Mouse (Mus musculus) neural tube, embryonic 15.5 days (tissue): ENCODE measurements around the gene Naa38. TPM values are rescaled to one million over a fixed set of nuclear protein-coding genes. Genes with fewer than 3 reads are reported as not detected.

Source experiments
- ATAC-seq: fragments of 200-750 bp; cut with Nextera tagmentation; 2 replicates; pipeline ENCODE4 v1.8.0; 2017; ENCODE audit warnings: mild to moderate bottlenecking, moderate TSS enrichment, moderate library complexity; ENCODE audit not compliant: low FRiP score
- H3K27ac ChIP-seq: fragments of 300-500 bp; sonication (generic); replicated peaks from 2 replicates; pipeline ENCODE4 v1.5.1; 2015; ENCODE audit warnings: mild to moderate bottlenecking, inconsistent platforms
- H3K27me3 ChIP-seq: fragments of 300-500 bp; sonication (generic); replicated peaks from 2 replicates; pipeline ENCODE4 v1.6.1; 2015; ENCODE audit warnings: inconsistent platforms
- H3K36me3 ChIP-seq: fragments of 300-500 bp; sonication (generic); 2 replicates; pipeline ENCODE4 v1.6.1; 2015; ENCODE audit warnings: inconsistent platforms
- H3K4me1 ChIP-seq: fragments of 300-500 bp; sonication (generic); 2 replicates; pipeline ENCODE4 v1.6.1; 2015; ENCODE audit warnings: inconsistent platforms
- H3K4me2 ChIP-seq: fragments of 300-500 bp; sonication (generic); 2 replicates; pipeline ENCODE4 v1.6.1; 2015; ENCODE audit warnings: inconsistent platforms, mild to moderate bottlenecking, moderate library complexity
- H3K4me3 ChIP-seq: fragments of 300-500 bp; sonication (generic); replicated peaks from 2 replicates; pipeline ENCODE4 v1.5.1; 2015; ENCODE audit warnings: mild to moderate bottlenecking, inconsistent platforms
- H3K9ac ChIP-seq: fragments of 300-500 bp; sonication (generic); replicated peaks from 2 replicates; pipeline ENCODE4 v1.6.1; 2015; ENCODE audit warnings: mild to moderate bottlenecking, inconsistent platforms
- H3K9me3 ChIP-seq: fragments of 300-500 bp; sonication (generic); replicated peaks from 2 replicates; pipeline ENCODE4 v1.6.1; 2016; ENCODE audit warnings: inconsistent platforms
- WGBS: fragments of 180-500 bp; shearing (Covaris S2); methylation state at CpG from one replicate; pipeline ENCODE4 v1.1.7; 2015; ENCODE audit warnings: mixed read lengths; 5-methylcytosine and 5-hydroxymethylcytosine counted together
- polyA plus RNA-seq: library from polyadenylated mRNA; unstranded; fragments of >200 nt; fragmentation: Nextera tagmentation; extraction: Ambion mirVana; gene quantifications from 2 replicates; pipeline ENCODE4 v1.2.1, GENCODE M21; 2015

Naa38 gene
- polyA plus RNA-seq, 1 experiment from 2014 or later: 132 TPM

DNA sequence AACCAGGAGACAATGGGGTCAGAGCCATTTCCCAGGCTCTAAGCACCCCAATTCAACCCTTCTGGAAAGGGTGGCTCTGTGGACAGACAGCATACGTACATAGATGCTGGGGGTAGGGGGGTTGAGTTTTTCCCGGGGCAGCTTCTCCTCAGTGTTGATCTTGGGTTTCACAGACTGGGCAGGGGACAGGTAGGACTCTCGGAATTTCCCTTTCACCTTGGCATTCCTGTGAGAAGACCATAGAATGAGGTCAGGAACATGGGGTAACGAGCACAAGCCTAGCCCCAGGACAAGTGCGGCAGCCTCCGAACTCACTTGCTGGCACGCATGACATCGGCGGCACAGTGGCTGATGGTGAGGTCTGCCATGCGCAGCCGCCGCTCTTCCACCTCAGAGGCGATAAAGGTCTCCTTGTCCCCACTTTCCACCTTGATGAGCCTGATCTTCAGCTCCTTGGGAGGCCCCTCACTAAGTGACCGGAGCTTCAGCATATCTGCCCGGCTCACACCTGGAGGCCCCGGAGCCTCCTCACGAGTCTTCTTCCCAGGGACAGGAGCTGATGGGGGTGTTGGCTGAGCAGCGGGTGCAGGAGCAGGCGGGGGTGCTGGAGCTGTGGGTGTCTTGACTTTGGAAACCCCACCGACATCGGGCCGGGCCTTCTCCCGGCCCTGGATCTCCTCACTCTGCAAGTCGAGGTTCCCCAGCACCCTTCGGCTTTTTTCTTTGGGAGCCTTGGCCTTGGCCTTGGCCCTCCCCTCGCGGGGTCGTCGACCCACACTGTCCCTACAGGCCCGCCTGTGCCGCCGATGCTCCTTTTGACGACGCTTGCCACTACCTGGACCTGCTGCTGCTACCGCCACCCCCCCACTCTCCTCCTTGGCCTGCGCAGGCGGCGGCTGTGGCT is 8.7 kb downstream of the Naa38 start:
- WGBS: 92% methylated on average over 38 of the region's 38 CpGs
- no peak for ATAC-seq
- Histone ChIP-seq H3K4me2 (no peak overlapping the region), H3K27ac (0 out of 2 replicates have a peak overlapping the region, but pooled peaks have one; percentile 18), H3K9me3 (no peaks in the 10 kb centered on the region), H3K9ac (no peak overlapping the region), H3K27me3 (peaks cover 5% of the 10 kb centered on the region; the same call in 1 of the 2 replicates), H3K4me3 (no peak overlapping the region), H3K4me1 (peaks cover 28% of the 10 kb centered on the region), H3K36me3 (peaks cover 87% of the 10 kb centered on the region)

GRCm38 (mm10) chr11:69404595-69405396 is 9.5 kb downstream of the Naa38 start:
- Histone ChIP-seq H3K4me2 (no peak overlapping the region), H3K4me1 (peaks cover 36% of the 10 kb centered on the region), H3K36me3 (peaks cover 81% of the 10 kb centered on the region), H3K27me3 (peaks cover 5% of the 10 kb centered on the region; the same call in 1 of the 2 replicates), H3K9me3 (no peaks in the 10 kb centered on the region), H3K27ac (0 out of 2 replicates have a peak overlapping the region, but pooled peaks have one; percentile 18), H3K9ac (no peak overlapping the region), H3K4me3 (no peak overlapping the region)
- 93% methylated on average over 23 of the region's 24 CpGs for WGBS
- ATAC-seq: no peak

GRCm38 (mm10) chr11:69405397-69406200 is 10.3 kb downstream of the Naa38 start:
- H3K9me3 ChIP-seq: no peaks in the 10 kb centered on the region
- H3K4me1 ChIP-seq: peaks cover 44% of the 10 kb centered on the region
- WGBS: 90% methylated on average over 24 of the region's 24 CpGs
- H3K9ac ChIP-seq: no peak overlapping the region
- peaks cover 73% of the 10 kb centered on the region for H3K36me3 ChIP-seq
- H3K27me3 ChIP-seq: no peaks in the 10 kb centered on the region
- H3K4me2 ChIP-seq: no peak overlapping the region
- ATAC-seq: no peak
- H3K27ac ChIP-seq: no peak overlapping the region
- no peak overlapping the region for H3K4me3 ChIP-seq

DNA sequence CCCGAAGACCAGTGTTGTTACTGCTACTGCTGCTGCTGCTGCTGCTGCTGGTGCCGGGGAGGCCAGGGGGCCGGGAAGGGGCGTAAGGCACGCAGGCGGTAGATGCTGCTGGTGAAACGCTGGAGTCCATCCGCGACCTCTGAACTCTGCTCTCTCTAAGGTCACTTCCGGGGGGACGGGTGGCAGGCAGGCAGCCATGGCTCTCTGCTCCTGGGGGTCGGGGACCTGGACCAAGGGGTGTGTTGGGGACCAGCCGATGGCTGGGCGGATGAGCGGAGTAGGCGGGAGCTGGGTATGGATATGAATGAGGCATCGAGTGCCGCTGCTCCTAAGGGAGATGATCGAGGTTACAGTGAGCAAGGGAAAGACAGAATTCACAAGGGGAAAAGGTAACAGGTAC is 11.0 kb downstream of the Naa38 start:
- H3K36me3 ChIP-seq: peaks cover 66% of the 10 kb centered on the region
- H3K27me3 ChIP-seq: no peaks in the 10 kb centered on the region
- H3K4me3 ChIP-seq: no peak overlapping the region
- no peak overlapping the region for H3K4me2 ChIP-seq
- H3K27ac ChIP-seq: no peak overlapping the region
- no peak for ATAC-seq
- no peak overlapping the region for H3K9ac ChIP-seq
- WGBS: 93% methylated on average over 19 of the region's 19 CpGs
- H3K4me1 ChIP-seq: peaks cover 40% of the 10 kb centered on the region
- no peaks in the 10 kb centered on the region for H3K9me3 ChIP-seq

DNA sequence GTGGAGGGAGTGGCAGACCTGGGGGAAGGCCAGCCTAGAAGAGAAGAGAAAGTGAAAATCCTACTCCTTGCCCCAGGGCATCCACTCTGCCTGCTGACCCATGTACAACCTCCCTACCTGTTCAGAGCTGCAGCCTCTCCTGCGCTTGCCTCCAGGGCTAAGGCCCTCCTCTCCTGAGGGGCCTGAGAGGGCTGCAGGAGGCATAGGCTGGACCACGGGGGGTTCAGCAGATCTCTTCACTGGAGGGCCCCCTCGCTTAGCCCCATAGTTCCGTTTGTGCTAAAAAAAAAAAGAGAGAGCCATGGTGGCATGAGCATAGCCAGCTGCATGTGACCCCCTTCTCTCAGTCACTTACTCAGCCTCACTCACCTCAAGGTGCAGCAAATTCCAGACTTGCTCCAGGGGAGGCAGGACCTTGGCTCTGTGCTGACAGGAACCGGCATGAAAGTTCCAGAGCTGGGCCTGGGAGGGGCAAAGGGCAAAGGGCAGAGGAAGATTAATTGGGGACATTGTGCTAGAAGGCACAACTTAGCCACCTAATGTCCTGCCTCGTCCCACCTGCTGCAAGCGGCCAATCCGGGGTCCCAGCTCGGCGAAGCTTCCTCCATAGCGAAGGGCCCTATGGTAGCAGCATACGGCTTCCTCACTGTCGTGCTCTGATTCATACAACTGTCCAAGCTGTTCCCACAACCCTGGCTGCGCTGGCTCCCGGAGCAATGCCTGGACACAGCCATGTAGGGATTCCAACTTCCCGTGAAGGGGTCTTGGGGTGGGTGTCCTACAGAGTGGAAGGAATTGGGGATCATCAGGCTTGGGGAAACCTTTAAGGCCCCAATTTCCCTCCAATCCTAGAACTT is 11.8 kb downstream of the Naa38 start:
- no peak for ATAC-seq
- no peaks in the 10 kb centered on the region for H3K27me3 ChIP-seq
- no peak overlapping the region for H3K27ac ChIP-seq
- 91% methylated on average over 16 of the region's 16 CpGs for WGBS
- no peak overlapping the region for H3K9ac ChIP-seq
- H3K36me3 ChIP-seq: peaks cover 58% of the 10 kb centered on the region
- H3K9me3 ChIP-seq: no peaks in the 10 kb centered on the region
- H3K4me3 ChIP-seq: peak overlapping the region; percentile 65; the same call in 1 of the 2 replicates
- H3K4me1 ChIP-seq: peaks cover 44% of the 10 kb centered on the region
- H3K4me2 ChIP-seq: 0 out of 2 replicates have a peak overlapping the region, but pooled peaks have one; percentile 96

DNA sequence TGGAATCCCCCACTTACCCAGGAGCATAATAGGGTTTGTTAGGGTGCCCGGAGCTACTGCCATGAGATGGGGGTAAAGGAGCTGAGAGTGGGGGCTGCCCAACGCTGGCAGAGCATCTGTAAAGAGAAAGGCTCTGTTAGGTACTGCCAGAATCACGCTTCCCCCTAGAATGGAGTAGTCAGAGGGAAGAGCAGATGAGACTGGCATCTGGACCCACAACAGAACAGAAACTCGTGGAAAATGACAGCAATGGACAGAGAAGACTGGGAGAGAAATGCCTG is 12.4 kb downstream of the Naa38 start:
- Histone ChIP-seq H3K4me1 (peaks cover 49% of the 10 kb centered on the region), H3K4me2 (peak overlapping the region; percentile 96), H3K36me3 (peaks cover 58% of the 10 kb centered on the region), H3K9ac (peak overlapping the region; percentile 77), H3K27ac (peak overlapping the region; percentile 98), H3K4me3 (peak overlapping the region; percentile 65), H3K27me3 (no peaks in the 10 kb centered on the region), H3K9me3 (no peaks in the 10 kb centered on the region)
- no peak for ATAC-seq
- WGBS: 87% methylated on average over 4 of the region's 4 CpGs

GRCm38 (mm10) chr11:69408541-69409377 is 13.5 kb downstream of the Naa38 start:
- H3K4me3 ChIP-seq: peak overlapping the region; percentile 65
- ATAC-seq: peak; percentile 68
- peak overlapping the region; percentile 77 for H3K9ac ChIP-seq
- no peaks in the 10 kb centered on the region for H3K27me3 ChIP-seq
- WGBS: under 1% methylated on average over 33 of the region's 33 CpGs
- peaks cover 60% of the 10 kb centered on the region for H3K4me1 ChIP-seq
- H3K27ac ChIP-seq: peak overlapping the region; percentile 98
- peaks cover 53% of the 10 kb centered on the region for H3K36me3 ChIP-seq
- H3K9me3 ChIP-seq: no peaks in the 10 kb centered on the region
- peak overlapping the region; percentile 96 for H3K4me2 ChIP-seq

DNA sequence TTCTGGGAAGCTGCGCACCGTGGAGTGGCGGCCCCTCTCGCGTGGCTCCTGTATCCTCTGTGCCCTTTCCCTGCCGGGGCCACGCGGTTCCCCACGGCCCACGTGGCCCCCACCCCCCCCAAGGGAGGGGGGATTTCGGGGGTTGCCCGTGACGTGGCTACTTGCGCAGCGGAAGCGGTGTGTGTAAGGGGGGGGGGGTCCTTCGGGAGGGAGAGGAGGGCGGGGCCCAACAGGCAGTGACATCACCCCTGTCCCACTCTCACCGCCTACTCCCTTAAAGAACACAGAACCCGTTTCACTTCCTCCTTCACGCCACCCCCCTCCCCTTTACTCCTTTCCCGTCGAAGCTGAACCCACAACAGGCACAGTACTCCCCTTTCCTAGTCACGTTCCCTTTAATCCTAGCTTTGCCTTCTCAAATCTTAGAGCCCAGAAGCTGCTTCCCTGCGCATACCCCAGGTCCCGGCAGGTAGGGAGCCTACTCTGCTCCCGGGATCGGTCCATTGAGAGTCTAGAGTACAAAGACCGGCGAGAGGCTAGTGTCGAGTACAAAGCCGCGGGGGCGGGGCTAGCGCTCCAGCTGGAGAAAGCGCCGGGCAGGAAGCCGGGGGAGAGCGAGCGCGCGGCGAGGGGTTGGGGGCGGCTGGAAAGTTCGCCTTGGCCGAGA is 14.2 kb downstream of the Naa38 start:
- Histone ChIP-seq H3K9me3 (no peaks in the 10 kb centered on the region), H3K4me3 (peak overlapping the region; percentile 65), H3K27me3 (no peaks in the 10 kb centered on the region), H3K4me2 (peak overlapping the region; percentile 96), H3K4me1 (peaks cover 68% of the 10 kb centered on the region), H3K27ac (peak overlapping the region; percentile 98), H3K9ac (peak overlapping the region; percentile 77), H3K36me3 (peaks cover 45% of the 10 kb centered on the region)
- under 1% methylated on average over 45 of the region's 46 CpGs for WGBS
- ATAC-seq: peak; percentile 46

GRCm38 (mm10) chr11:69410045-69410309 is 14.7 kb downstream of the Naa38 start:
- Histone ChIP-seq H3K36me3 (peaks cover 41% of the 10 kb centered on the region), H3K4me2 (peak overlapping the region; percentile 96)

More at GRCm38 (mm10) chr11:69410045-69410309, 14.7 kb downstream of the Naa38 start:
- Histone ChIP-seq H3K4me3 (peak overlapping the region; percentile 65), H3K9me3 (no peaks in the 10 kb centered on the region), H3K4me1 (peaks cover 72% of the 10 kb centered on the region), H3K27ac (peak overlapping the region; percentile 98), H3K9ac (peak overlapping the region; percentile 77), H3K27me3 (no peaks in the 10 kb centered on the region)
- WGBS: under 1% methylated on average over 18 of the region's 18 CpGs
- ATAC-seq: no peak
